Mouse (Mus musculus) spleen, postnatal 4 days (tissue): ENCODE data around the gene Stap2.

Experiments used
- DNase-seq, 2 experiments: peaks; one replicate each; pipeline ENCODE4 v3.0.0; 2022; ENCODE audit warnings: low spot score in 2 of 2

The Stap2 gene

DNA sequence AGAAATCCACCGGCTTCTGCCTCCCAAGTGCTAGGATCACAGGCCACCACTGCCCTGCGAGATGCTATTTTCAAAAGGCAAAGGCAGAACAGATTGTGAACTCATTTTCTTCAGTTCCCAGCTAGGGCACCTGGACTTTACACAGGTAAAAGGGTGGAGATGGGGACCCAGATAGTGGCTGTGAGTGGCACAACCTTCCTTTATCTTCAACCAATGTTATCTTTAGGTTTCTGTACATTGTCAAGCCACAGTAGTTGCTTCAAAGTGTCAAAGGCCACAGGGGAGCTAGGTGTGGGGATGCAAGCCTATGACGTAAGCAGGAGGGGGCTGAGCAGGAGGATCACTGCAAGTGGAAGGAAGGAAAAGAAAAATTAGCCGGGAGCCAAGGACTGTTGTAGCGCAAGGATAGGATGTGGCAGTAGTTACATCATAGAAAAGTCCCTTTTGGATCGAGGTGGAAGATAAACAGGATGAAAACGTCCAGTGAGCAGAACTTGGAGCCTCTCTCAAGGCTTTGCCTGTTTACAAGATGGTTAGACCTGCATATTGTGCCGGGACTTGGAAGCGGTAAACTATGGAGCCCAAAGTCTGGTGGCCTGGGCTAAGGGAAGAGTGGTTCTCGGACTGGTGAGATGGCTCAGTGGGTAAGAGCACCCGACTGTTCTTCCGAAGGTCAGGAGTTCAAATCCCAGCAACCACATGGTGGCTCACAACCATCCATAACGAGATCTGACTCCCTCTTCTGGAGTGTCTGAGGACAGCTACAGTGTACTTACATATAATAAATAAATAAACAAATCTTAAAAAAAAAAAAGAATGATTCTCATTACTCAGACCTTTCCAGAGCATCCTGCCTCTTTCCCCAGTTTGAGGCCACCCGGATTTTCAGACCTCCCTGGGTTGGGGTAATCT, 2.3 kb upstream of the Stap2 start:
- no peak for DNase-seq

DNA sequence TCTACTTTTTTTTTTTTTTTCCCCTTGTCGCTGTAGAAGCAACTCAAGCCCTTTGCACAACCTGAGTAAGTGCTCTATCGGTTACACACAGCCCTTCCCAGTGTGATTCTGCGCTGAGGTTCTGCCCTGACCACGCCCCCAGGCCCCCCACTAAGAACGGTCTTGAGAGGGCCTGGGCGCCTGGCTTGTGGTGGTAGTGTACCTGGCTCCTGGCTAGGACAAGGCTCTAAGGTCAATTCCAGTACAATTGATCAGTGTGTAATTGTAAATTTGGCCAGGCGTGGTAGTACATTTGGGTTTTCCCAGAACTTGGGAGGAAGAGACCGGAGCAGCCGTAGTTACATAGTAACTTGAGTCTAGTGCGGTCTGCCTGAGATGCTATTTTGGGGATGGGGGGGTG, 1.6 kb upstream of the Stap2 start:
- DNase-seq = no peak

DNA sequence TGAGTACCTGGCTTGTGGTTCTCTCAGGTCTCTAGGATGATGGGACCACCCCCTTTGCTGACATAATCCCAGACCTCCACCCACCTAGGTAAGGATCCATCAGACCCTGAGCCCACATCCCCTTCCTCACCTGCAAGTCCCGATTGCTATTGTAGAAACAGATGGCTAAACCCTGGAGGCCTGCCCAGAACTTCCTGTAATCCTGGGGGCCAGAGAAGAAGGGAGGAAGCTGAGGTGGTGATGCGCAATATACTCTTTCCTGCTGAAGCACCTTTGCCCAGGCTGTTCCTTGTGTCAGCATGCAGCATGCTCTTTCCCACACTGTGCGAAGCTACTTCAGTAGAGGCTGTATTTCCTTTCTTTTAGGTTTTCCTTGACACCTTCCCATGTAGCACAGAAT, 2.4 kb downstream of the Stap2 start:
- DNase-seq = no peak

DNA sequence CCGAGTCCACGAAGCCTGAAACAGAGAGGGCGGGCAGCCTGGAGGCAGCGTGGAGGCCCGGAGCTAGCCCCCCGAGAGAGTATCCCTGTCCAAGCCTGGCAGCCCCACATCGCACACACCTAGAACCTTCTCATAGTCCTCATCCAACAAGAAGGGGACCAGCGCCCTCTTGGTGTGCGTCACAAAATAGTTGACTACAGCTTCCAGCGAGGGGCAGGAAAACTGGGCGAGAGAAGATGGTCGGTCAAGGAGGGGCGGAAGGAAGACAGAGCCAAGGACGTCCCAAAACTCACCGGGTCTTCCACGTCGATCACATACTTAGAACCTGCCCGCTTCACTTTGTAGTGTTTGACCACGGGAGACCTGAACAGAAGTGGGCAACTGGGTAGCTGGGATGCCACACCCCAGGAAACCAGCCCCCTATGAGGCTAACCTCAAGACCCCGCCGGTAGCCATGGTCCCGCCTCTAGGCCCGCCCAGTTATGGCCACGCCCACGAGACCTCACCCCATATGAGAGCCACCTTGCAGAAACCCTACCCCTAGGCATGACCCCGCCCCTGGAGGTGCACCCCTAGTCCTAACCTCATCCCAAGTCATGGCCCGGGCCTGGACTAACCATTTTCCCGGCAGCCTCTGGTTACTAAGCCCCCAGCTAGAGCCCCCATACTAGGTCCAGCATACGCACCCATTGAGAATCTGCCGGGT, 5.4 kb downstream of the Stap2 start:
- no peak for DNase-seq

DNA sequence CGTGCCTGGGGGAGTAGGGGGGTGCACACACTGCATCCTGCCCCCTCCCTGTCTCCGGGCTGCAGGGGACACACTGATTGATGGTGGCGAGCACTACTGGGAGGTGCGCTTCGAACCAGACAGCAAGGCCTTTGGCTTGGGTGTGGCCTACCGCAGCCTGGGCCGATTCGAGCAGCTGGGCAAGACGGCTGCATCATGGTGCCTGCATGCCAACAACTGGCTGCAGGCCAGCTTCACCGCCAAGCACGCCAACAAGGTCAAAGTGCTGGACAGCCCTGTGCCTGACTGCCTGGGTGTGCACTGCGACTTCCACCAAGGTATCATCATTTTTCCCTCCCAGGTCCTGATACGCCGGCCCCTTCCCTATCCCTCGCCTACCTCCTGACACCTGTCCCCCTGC, 9.4 kb downstream of the Stap2 start:
- DNase-seq = no peak

DNA sequence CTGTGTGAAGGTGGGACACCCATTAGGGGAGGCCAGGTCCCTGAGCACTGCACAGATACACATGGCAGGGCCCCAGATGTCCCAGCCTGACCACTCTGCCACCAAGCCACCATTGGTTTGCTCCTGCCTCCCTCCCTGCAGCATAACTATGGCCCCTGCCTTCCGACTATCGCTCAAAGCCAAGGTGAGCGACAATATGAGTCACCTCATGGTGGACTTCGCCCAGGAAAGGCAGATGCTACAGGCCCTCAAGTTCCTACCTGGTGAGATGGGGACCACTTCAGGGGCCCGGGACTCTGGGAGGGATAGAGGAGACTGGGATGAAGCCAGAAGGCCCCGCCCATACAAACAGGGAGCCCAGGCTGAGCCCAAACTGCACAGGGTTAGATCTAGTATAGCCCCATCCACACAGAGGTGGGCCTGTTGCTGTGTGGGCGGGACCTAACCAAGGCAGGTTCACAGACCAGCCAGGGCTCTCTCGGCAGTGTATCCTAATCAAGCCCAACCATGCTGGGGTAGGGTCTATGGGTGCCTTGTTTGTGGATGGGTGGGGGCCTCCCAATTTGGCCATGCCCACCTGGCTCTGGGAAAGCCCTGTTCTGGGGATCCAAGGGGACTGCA, 15.0 kb downstream of the Stap2 start:
- no peak for DNase-seq

DNA sequence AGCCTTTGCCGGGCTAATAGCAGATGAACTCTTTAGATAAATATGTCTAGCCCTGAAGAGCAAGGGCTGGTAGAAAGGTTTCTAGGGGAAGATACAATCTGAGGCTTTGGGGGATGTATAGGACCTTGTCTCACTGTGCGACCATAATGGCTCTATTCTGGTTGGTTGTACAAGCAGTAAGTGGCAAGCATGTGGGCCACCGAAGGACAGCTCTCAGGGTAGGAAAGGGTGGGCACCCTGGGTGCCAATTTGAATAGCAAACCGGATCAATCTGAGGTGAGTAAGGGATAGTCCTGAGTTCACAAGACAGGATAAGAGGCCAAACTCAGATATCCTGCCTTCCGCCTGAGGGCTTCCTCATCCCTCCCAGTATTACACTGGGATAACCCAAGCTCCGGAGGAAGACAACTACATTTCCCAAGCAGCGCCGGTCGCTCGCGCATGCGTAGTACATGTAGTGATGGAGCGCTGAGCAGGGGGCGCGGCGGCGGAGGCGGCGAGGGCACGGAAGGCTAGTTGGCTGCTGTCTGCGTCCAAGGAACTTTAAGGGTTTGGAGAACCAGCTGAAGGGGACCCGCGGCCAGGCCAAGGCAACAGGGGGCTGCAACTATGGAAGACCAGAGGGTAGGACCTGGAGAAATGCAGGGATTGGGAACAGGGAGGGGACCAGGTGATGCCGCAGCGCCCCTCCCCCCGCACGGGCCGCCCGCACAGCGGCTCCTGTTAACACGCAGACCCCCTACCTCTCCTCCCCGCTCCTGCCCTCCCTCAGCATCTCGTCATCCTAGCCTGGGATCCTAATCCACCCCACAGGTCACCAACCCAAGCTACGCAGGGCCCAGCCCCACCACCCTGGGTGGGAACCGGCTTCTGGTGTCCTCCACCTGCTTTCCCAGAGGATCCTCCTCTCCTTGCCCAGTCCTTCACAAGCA, 19.1 kb downstream of the Stap2 start, which contains the start of gene Fsd1:
Fsd1 (plus strand) TSS at position 480 of the 932 bp plus-strand sequence.
- DNase-seq = no peak

DNA sequence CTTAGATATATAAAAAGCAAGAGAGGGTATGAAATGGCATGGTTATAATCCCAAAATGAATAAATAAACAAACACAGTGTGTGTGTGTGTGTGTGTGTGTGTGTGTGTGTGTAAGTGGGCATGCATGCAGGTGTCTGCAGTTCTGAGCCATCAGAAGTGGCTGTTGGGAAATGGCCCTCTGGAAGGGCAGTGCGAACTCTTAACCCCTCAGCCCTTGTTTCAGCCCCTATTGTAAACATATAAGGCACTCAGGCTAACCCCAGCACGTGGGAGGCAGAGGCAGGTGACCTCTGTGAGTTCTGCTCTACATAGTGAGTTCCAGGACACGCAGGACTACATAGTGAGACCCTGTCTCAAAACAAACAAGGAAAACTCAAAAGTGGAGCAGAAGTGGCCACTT, 28.1 kb downstream of the Stap2 start:
- DNase-seq = no peak

DNA sequence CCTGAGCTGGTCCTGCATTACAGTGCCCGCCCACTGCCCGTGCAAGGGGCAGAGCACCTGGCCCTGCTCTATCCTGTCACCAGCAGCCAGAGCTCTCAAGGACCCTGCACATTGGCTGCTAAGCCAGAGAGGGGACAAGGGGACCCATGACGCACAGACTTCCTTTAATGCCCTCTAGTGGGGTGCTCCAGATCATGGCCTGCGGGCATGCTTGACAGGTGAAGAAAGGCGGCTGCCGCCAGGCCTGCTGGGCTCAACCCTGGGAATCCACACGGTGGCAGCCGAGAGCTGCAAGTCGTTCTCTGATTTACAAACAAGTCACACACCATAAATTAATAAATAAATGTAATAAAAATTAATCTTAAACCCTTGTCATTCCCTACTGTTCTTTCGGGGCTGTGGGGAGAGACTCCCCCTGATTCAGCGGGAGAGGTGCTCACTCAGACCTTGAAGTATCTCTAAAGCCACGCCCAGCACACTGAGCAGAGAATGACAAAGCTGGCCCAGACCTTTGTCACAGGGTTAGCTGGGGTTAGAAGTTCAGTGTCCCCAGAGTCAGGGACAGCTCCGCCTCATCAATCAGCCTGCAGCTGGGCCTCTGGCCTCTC, 29.0 kb downstream of the Stap2 start:
- DNase-seq = peak; percentile 59 to 82

DNA sequence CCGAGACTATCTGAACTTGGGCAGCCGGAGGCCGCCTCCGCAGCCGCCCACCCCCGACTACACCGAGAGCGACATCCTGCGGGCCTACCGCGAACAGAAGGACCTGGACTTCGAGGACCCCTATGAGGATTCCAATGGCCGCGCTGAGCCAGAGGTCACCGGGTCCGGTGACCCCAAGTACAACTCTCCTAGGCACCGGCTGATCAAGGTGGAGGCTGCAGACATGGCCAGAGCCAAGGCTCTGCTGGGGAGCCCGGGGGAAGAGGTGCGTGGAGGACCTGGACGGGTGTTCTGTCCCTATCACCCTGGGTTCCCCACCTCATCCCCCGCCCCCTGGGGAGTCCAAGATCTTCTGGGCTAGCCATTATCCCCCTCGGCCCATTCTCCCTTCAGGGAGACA, 33.9 kb downstream of the Stap2 start:
- no peak for DNase-seq

DNA sequence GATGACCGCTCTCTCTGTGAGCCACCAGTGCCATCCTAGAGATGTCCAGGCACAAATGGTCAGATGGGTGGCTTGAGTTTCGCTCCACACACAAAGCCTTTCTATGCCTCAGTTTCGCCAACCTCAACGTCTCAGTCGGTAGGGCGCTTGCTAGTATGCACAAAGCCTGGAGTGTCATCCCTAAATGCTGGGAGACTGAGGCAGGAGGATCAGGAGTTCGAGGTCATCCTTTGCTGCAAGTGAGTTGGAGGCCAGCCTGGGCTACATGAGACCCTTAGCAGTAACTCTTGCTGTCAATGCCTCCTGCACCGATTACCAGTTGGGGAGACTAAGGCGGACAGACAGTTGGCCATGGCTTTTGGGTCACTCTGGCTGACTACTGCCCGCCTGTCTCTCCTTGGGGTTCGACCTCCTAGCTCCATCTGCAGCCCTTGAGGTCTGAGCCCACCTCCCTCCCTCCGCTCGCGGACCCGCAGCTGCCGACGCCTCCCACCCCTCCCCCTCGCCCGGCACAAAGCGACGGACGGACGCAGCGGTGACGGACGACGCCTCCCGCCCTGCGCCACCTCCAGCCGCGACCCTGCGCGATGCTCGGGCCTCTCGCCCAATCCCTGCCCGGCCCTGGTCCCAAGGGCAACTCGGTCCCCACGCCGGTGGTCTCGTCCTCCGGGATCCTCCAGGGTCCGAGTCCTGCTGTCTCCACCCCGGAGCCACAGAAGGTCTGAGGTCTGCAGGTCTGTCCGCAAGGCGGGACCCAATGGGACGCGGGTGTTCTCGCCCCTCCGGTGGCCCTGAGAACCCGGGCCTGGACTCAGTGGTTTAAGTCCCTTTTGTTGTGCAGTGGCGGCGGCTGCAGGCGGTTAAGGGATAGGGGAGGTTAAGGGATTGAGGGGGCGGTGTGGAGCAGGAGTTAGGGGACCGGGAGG, 35.2 kb downstream of the Stap2 start, which contains the start of gene Shd:
Shd (plus strand) TSS at position 502 of the 926 bp plus-strand sequence.
- no peak for DNase-seq

DNA sequence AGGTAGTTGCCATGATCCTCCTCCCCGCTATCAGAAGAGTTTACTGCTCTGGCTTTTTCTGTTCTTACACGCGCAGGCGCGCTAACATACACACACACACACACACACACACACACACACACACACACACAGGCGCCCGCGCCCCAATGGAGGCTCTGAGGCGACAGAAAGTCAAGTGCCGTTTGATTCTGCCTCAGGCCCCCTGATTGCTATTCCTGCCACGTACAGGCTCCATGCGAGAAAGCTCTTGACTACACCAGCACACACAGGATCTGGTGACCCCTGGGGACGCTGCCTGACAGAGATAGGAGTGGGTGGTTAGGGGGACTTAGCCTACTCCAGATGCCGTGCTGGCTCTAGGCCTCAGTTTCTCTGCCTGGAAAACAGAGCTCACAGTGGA, 35.8 kb downstream of the Stap2 start:
- DNase-seq = no peak

DNA sequence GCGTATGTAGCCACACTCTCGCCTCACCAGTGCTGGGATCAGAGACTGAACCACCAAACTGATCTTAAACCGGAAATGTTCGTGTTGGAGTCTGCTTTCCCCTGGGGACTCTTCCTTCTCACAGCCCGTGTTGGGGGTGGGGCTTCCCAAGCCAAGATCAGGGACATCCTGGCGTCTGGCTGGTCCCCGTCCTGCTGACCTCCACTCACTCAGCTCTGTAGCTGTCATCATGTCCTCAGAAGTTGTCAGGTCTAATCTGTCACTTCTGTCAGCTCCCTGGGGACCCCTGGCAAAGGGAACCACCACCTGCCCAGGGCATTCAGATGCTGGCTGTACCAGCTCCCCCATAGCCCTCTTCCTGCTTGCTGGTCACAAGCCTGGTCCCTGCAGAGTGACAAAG, 37.2 kb downstream of the Stap2 start:
- no peak for DNase-seq

DNA sequence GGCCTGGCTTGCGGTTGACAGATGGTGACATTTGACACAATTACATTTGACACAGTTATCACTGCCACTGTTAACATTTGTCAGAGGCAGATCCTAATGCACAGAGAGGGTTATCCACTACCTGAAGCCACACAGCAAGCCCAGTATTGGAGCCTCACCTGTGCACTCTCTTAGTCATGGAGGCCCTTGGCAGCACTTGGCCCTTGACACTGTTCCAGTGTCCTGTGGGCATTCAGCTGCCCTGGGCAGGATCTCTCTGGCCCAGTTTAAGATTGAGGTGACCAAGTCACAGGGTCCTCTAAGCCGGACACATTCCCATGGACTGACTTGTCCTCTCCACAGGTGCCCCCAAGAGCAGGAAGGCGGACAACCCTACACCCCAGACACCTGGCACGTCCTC, 38.2 kb downstream of the Stap2 start:
- DNase-seq = no peak

DNA sequence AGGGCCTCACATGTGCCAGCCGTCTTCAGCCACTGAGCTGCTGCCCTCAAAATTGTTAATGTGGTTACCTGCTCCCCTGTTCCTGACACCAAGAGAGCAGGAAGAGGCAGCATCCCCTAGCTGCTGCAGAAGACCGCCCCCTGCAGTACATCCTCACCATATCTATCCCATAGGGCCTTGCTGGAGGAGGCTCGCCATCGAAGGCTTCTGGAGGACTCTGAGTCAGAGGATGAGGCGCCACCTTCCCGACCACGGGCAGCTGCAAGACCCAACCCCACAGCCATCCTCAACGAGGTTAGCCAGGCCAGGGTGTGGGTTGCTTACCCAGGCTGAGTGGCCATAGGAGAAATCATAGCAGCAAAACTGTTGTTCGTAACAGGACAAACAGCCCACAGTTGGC, 40.4 kb downstream of the Stap2 start:
- no peak for DNase-seq

DNA sequence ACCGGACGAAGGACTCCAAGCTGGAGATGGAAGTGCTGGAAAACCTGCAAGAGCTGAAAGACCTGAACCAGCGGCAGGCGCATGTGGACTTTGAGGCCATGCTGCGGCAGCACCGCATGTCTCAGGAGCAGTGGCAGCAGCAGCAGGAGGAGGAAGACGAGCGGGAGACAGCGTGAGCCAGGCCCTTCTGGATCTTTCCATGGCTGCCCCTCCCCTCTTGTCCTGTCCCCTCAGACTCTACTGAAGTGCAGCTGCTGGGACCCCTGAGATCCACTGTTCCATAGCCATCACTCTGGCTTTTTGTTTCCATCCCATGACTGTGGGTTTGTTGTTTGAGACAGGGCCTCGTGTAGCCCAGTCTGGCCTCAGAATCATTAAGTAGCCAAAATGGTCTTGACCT, 40.9 kb downstream of the Stap2 start:
- DNase-seq = peak in 1 of 2 experiments; percentile 56

DNA sequence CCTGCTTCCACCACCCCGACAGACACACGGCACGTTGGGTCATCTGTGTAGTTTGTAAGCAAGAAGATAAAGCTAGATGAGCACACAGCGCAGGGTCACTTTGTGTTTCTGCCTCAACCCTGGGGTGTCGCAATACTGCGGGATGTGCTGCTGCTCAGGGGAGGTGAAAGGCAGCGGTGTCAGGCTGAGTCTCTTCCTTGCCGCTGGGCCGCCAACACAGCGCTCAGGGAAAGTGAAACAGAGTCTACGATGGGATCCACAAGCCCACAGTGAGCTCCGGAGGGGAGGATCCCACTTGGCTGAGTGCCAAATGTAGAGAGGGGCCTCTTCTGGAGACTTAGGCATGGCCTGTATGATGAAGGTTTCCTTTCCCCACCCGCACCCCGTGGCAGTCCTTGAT, 42.2 kb downstream of the Stap2 start:
- peak; percentile 21 to 70 for DNase-seq

DNA sequence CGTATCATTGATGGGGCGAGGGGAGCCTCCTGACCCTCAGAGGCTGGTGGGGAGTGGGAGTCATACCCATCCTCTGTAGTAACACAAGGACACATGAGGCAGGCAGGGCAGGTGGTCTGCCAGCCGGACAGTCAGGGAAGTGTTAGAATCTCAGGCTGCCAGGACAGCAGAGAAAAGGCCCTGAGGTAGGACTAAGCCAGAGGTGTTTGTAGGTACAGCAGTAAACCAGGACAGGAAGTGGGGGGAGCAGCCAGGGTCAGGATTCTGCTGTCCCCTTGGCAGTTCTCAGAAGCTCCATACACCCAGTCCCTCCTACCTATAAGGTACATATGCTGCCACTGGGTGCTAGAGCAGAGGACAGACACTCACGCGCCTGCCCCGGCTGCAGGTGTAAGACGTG, 43.8 kb downstream of the Stap2 start:
- peak in 1 of 2 experiments; percentile 57 for DNase-seq

DNA sequence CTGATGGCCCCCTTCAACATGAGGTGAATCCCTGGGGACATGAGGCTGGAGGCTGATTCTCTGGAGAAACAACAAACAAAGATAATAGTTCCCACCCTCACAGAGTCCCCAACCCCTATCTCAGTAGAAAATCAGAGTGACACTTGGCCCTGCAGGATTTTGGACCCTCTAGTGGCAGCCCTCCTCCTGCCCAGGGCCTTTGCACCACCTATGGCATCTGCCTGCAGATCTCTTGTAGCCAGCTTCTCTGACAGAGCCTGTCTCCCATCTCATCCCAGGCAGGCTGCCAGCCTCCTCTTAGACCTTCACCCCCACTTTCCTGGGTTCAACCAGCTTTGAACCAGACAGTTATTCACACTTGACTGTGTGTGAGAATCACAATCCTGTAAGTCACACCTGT, 44.6 kb downstream of the Stap2 start:
- DNase-seq = peak in 1 of 2 experiments; percentile 54
